Mouse (Mus musculus): ENCODE results near the gene Npdc1.
A peak's percentile ranks its signal among the peaks of the same experiment; 100 is the strongest.
"Not testable (repeated sequence)": the region's sequence is repeated elsewhere in the genome, so short reads cannot be mapped to it uniquely, and the experiment has no call there.

Gene Npdc1

GRCm38 (mm10) chr2:25395721-25396596 is 3.2 kb upstream of the Npdc1 start, which contains the start of gene Entpd2:
TSS of gene Entpd2 (plus strand) at chr2:25395874.
- peak; percentile 66 for DNase-seq (ENCODE audit: inconsistent ontology term)

- DNase-seq (ENCODE audit: inconsistent ontology term) = peak; percentile 16
Observed at GRCm38 (mm10) chr2:25396597-25396983, 2.6 kb upstream of the Npdc1 start.

GRCm38 (mm10) chr2:25397010-25397409 is 2.1 kb upstream of the Npdc1 start:
- DNase-seq (ENCODE audit: inconsistent ontology term) = no peak

GRCm38 (mm10) chr2:25398065-25398464 is 1.1 kb upstream of the Npdc1 start:
- no peak for DNase-seq (ENCODE audit: inconsistent ontology term)

- no peak for DNase-seq (ENCODE audit: inconsistent ontology term)
Observed at GRCm38 (mm10) chr2:25400291-25400690, 1.1 kb downstream of the Npdc1 start.

GRCm38 (mm10) chr2:25400764-25401163 is 1.6 kb downstream of the Npdc1 start:
- DNase-seq (ENCODE audit: inconsistent ontology term) = peak; percentile 60

- peak; percentile 80 for DNase-seq (ENCODE audit: inconsistent ontology term)
Observed at GRCm38 (mm10) chr2:25402377-25402971, 3.3 kb downstream of the Npdc1 start.

- peak; percentile 90 for DNase-seq (ENCODE audit: inconsistent ontology term)
Observed at GRCm38 (mm10) chr2:25402972-25403601, 3.9 kb downstream of the Npdc1 start.

- no peak for DNase-seq (ENCODE audit: inconsistent ontology term)
Observed at GRCm38 (mm10) chr2:25403994-25404393, 4.8 kb downstream of the Npdc1 start.

- no peak for DNase-seq (ENCODE audit: inconsistent ontology term)
Observed at GRCm38 (mm10) chr2:25408908-25409307, 9.8 kb downstream of the Npdc1 start.

- not testable (repeated sequence) for DNase-seq (ENCODE audit: inconsistent ontology term)
Observed at GRCm38 (mm10) chr2:25413436-25413835, 14.3 kb downstream of the Npdc1 start.

GRCm38 (mm10) chr2:25417426-25417825 is 18.3 kb downstream of the Npdc1 start:
- DNase-seq (ENCODE audit: inconsistent ontology term) = peak; percentile 56

GRCm38 (mm10) chr2:25421896-25422295 is 22.7 kb downstream of the Npdc1 start:
- DNase-seq (ENCODE audit: inconsistent ontology term) = peak; percentile 73

- DNase-seq (ENCODE audit: inconsistent ontology term) = peak; percentile 28
Observed at GRCm38 (mm10) chr2:25422587-25423410, 23.6 kb downstream of the Npdc1 start, which contains the start of gene Fut7. TSS of gene Fut7 (plus strand) at chr2:25423267.

- DNase-seq (ENCODE audit: inconsistent ontology term) = no peak
Observed at GRCm38 (mm10) chr2:25423626-25424025, 24.5 kb downstream of the Npdc1 start.

GRCm38 (mm10) chr2:25425481-25425880 is 26.3 kb downstream of the Npdc1 start:
- DNase-seq (ENCODE audit: inconsistent ontology term) = no peak

- DNase-seq (ENCODE audit: inconsistent ontology term) = peak; percentile 79
Observed at GRCm38 (mm10) chr2:25426721-25427191, 27.6 kb downstream of the Npdc1 start.

GRCm38 (mm10) chr2:25427256-25427655 is 28.1 kb downstream of the Npdc1 start:
- no peak for DNase-seq (ENCODE audit: inconsistent ontology term)

GRCm38 (mm10) chr2:25428442-25429236 is 29.5 kb downstream of the Npdc1 start, which contains the start of gene Abca2:
TSS of gene Abca2 (plus strand) at chr2:25428703.
- DNase-seq (ENCODE audit: inconsistent ontology term) = peak; percentile 96

GRCm38 (mm10) chr2:25429435-25430180 is 30.5 kb downstream of the Npdc1 start:
- peak; percentile 28 for DNase-seq (ENCODE audit: inconsistent ontology term)
